Mouse (Mus musculus): ENCODE data around the gene Cfap44.

Cfap44 gene

GRCm38 (mm10) chr16:44394577-44395243, at the start of gene Cfap44:
Gene Cfap44 (plus strand): TSS chr16:44394796.
- CTCF ChIA-PET, result no interaction called here

DNA sequence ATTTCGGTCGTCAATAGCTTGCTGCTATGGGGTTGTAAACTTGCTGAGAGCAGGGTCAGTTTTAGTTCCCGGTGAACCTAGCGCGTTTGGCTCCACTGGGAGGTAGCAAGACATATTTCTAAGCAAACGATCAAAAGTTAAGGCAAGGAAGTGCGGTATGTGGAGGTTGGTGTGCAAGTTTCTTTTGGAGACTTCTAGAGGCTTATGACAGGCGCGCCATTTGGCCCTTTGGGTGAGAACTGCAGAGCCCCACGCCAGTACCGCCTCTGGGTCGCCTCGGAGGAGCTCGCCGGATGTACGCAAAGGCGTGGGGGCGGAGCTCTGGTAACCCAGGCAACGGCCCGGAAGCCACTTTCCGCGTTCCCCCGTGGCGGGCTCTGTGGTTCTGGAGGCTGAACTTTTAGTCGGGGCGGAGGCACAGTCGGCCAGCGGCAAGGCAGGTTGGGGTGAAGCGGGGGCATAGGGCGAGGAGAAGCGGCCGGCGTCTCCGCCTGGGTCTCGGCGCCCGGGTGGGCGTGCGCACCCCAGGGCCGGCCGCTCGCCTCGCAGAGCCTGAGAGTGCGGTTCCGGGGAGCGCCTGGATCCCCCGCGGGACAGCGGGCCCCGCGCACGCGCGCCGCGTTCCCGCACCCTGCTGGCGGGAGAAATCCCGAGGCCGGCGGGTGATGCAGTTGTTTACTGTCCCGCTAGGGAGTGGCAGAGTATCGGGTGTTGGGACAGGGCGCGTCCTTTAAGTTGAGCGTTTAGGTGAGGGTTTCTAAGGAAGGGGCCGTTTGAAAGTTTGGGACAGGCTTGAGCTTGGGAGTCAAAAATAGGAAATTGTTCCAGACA, 47.3 kb upstream of the Cfap44 start, which contains the start of gene Spice1:
TSS of gene Spice1 (plus strand) at position 51 of the 831 bp plus-strand sequence.
- CTCF ChIA-PET, result interaction anchor here (0.8 to 1.2 kb wide), 2 partner anchors 138 to 319 kb away, joined by 3 to 5 read pairs; no protein-coding TSS in a partner anchor

DNA sequence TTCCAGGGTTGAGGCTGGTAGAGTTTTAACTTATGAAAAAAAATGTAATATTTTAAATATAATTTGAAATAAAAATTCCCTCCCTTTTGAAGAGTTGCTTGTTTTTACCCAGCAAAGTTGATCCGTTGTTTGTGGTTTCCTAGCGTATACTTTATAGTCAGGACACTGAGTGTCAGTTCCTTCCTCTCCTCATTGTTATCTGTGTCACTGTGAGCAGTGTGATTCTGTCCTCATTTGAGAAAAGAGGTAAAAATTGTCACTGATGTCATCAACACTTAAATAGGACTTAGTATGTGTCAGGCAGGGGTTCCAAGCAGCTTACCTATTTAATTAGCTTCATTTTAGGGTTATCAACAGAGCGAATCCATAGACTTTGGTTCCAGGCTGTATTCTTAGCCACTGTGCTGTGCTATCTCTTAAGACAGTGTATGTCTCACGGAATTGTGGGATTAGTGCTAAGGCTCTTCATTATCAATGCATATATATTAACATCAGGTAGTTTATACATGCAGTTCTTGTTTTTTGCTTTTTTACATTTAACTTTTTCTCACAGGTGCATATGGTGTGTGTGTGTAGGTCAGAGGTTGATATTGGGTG, 44.7 kb upstream of the Cfap44 start:
- CTCF ChIA-PET, result interaction anchor here (1.1 kb wide), 1 partner anchor 799 kb away, joined by 4 read pairs; no protein-coding TSS in a partner anchor

GRCm38 (mm10) chr16:44356291-44356690, 38.3 kb upstream of the Cfap44 start:
- CTCF ChIA-PET, result no interaction called here

GRCm38 (mm10) chr16:44357571-44358268, 36.9 kb upstream of the Cfap44 start:
- CTCF ChIA-PET, result no interaction called here

- CTCF ChIA-PET, result interaction anchor here (0.6 kb wide), 1 partner anchor 40 kb away, joined by 4 read pairs; no protein-coding TSS in a partner anchor
These were observed 32.4 kb upstream of the Cfap44 start for GRCm38 (mm10) chr16:44361921-44362890.

DNA sequence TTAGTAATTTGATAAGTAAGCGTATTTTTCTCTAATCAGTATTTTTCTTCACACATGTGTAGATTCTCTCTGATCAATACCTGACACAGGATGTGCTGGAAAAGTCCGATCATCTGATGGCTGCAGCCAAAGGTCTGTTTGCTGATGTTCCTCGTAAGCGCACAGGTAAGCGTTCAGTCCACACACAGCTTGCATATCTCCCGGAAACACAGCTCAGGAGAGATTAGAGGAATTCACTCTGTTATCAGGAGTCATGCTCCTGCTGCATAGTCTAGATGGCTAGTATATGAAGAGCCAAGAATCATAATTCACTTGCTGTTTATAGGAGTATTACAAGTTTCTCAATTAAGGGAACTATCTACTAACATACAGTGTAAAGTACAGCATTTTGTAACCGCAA, 29.1 kb upstream of the Cfap44 start:
- CTCF ChIA-PET, result no interaction called here

DNA sequence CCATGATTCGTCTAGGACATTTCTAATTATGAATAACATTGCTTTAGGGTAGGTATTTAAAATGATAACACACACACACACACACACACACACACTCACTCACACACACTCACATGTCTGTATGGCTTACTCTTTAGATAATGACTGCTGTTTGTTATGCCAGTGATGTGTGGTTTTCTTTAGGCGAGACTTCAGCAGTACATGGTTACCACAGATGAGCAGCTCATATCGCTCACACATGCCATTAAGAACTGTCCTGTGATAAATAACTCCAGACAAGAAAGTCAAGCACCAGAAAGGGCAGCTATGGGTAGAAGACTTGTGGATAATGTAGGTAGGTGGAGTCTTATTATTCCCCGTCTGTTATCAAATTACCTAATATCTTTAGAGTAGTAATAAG, 19.1 kb upstream of the Cfap44 start:
- CTCF ChIA-PET, result interaction anchor here (0.6 kb wide), 1 partner anchor 1043 kb away, joined by 6 read pairs; no protein-coding TSS in a partner anchor

DNA sequence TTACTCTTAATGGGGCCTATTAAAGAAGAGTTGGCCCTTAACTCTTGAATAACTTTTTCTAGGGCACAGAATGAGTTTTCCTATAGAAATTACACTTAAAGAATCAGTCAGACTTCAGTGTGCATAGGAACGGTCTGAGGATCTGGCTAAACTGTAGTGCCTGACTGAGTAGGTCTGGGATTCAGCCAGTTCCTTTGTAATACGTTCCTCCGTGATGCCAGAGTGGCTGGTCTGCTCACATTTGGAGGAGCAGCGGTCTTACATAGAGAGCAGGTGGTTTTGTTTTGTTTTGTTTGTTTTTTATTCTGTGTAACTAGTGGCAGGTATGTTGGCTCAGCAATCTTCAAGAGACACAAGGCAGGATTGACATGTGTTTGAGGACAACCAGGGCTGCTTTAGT, 14.6 kb upstream of the Cfap44 start:
- CTCF ChIA-PET, result no interaction called here

DNA sequence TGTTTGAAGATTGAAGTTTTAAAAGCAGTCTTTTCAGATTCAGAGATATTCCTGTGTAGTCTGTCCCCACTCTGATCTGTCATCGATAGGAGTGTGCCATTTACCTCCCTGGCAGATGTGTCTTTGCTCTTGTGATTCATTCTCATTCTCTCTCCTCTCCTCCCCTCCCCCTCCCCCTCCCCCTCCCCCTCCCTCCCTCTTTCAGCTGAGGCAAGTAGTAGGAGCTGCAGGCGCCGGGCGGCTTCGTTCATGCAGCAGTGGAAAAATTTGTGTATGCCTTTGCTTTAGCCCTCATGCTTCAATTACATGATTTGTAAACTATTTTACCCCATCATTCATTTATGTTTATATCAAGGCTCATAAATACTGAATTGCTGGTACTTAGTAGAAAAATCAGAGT, 13.0 kb upstream of the Cfap44 start:
- CTCF ChIA-PET, result no interaction called here

DNA sequence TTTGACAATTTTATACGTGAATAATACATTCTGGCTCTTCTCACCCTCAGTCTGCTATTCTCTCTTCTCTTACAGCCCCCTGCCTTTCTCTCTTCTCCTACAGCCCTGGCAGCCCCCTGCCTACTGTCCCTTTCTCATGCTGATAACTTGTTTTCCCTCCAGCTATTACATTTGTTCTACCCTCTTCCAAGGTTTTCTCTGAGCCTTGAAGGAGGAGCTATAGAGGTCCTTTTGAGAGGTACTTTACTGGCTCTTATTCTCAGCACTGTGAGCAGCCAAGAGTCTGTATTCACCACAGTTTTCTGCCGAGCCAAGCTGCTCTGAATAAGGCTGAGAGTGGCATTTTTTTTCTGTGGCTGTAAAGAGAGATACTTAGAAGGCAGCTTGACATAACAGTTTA, 11.0 kb upstream of the Cfap44 start:
- CTCF ChIA-PET, result no interaction called here

GRCm38 (mm10) chr16:44384251-44384650, 10.3 kb upstream of the Cfap44 start:
- CTCF ChIA-PET, result no interaction called here

DNA sequence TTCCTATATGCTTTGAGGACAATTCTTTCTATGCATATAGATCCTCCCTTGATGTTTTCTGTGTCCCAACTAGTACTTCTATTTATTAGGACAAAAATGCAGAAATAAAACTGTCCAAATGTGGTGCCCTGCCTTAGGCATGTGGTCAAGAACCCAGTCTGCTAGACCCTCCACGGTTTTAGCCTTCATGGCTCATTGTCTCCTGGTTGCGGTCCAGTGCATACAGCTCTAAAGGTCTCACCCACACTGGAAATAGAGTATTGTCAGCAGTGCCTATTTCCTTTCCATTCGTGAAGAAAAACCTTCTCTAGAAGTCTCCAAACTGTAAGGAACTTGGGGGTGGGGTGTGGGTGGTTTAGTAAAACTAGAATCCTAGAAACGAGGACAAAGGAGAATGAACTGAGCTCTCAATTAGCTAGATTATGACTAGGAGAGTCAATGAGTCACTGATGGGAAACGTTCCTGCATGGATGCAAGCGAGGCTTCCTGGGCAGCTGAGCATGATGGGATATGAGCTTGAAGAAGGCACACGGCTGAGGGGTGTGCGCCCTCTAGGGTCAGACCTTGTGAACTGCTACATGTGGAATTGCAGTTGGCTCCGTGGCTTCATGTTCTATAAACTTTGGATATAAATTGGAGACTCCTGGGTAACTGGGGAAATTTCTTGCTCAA, 2.6 kb upstream of the Cfap44 start:
- CTCF ChIA-PET, result interaction anchor here (0.7 kb wide), 1 partner anchor 80 kb away, joined by 6 read pairs; no protein-coding TSS in a partner anchor

- CTCF ChIA-PET, result no interaction called here
These were observed 10.3 kb downstream of the Cfap44 start for GRCm38 (mm10) chr16:44404933-44405332.

DNA sequence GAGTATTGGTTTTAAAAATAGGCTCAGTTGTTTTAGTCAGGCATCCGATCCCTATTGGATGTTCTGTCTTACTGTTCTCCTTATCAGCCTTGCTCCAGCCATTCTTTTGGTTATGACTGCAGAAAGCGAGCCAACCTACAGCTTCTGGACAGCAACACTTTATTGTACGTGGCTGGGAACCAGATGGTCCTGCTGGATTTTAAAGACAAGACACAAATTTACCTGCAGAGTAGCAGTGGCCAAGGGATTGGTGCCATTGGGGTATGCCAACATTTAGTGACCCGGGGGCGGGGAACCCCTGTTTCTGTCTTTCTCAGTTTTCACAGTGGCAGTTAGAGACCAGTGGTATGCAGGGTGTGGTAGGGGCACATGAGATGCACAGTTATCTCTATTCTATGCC, 12.6 kb downstream of the Cfap44 start:
- CTCF ChIA-PET, result no interaction called here

DNA sequence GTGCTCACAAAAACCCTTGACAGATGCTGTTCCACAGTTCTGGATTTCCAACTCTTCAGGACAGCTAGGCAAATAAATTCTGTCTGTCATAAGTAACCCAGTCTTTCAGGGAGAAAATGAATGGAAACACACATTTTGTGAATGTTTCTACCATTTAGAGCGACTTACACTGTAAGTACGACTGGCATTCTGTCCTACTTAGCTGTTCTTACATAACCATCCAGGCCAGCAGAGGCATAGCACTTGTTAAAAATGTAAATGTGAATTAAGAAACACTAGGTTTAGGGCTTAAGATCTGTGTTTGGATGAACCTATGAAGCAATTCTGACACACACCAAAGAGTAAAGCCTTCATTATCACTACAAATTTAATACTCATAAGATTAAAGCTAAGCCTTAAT, 13.7 kb downstream of the Cfap44 start:
- CTCF ChIA-PET, result no interaction called here

DNA sequence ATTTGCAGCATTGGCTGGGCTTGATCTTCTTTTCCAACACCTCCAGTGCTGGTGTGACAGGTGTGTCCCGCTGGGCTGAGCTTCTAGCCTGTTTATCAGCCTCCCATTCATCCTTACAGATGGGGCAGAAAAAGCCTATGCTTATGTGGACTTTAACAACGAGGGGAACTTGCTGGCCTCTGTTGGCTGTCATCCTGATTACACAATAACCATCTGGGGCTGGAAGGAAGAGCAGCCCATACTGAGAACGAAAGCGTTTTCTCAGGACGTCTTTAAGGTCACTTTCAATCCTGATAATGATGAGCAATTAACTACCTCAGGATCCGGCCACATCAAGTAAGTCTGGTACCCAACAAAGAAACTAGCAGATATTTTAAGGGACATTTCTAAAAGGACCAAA, 15.6 kb downstream of the Cfap44 start:
- CTCF ChIA-PET, result no interaction called here

DNA sequence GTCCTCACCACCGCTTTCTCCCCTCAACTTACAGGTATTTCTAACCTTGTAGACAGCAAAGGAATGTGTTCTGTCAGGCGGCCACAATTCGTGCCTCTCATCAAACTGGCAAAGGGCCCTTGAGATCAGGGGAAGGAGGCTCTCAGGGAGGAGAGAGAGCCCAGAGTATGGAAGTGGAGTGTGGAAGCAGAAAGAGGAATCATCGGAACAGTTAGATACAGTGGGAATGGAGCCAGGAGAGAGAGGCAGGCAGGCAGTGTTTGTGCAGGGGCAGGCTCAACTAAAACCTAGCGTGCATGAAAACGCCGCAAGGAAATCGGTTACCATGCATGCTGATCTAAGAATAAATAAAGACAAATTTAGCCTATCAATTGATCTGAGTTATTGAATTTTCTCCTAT, 23.0 kb downstream of the Cfap44 start:
- CTCF ChIA-PET, result no interaction called here

DNA sequence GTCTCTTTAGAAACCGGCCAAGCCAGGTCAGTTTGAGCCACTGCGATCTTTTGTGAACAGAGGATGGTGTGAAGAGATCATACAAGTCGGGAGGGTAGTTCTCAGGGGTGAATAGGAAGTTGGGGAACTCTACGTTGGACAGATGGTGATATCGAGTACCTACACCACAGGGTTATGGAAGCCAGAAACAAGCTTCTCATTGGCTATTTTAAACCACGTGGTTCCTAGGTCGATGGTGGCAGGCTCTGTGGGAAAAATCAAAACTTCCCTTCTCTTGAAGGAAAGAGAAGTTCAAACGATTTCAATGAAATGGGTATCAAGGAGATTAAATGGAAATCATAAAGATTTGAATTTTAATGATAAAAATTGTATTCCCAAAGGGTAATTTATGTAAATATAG, 27.1 kb downstream of the Cfap44 start:
- CTCF ChIA-PET, result no interaction called here

GRCm38 (mm10) chr16:44423499-44423898, 28.9 kb downstream of the Cfap44 start:
- CTCF ChIA-PET, result no interaction called here

Data from spleen, embryonic (tissue).